Mouse (Mus musculus): ENCODE measurements around the gene Pcsk1.

Pcsk1 gene

GRCm38 (mm10) chr13:75089721-75090410 lies at the start of gene Pcsk1:
Gene Pcsk1 (plus strand): TSS chr13:75089826.
- peak; percentile 18 for DNase-seq

DNA sequence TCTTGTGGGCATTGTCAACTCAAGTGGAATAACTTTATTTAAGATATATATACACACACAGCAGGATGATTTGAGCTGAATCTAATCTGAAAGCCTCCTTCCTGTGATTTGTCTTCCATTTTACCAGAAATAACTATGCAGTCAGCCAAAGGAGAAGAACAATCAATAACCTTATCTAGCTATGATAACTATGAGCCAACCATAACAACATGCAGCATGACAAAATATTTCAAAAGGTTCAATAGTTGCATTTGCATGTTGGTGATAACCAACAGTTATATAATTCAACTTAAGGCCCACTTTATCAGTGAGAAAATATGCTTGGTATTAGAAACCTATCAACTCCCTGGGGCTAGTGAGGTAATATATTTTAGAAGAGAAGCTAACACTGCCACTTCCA lies 30.8 kb upstream of the Pcsk1 start:
- no peak for DNase-seq

DNA sequence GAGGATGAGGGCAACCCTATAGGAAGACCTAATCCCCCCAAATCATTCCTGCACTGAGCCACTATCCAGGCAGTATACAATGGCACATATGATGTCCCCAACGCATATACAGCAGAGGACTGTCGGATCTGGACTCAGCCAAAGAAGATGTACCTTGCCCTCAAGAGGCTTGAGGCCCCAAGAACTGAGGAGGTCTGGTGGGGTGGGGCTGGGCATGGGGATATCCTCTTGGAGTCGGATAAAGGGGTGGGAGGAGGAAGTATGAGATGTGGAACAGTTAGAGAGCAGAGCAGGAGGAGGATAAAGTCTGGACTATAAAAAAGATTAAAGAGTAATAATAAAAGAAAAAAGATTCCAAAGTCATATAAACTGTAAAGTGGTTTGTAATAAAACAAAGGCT lies 25.7 kb upstream of the Pcsk1 start:
- no peak for DNase-seq

GRCm38 (mm10) chr13:75088597-75088996 lies 1.0 kb upstream of the Pcsk1 start:
- DNase-seq = no peak

DNA sequence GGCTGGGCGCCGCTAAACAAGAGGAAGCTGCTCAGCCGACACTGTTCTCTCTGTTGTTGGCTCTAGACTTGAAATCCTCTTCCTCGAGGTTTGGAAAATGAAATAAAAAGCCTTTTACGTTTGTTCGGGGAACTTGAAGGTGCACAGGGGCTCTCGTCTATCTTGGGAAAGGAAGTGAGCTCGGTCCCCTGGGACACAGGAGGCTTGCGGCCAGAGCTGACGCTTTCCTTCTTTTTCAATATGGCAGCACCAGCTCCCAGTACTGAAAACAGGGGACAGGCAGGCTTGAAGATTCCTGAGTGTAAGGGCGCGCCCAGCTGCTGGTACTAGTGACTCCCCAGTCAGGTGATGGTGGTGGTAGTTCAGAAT lies 769 bp downstream of the Pcsk1 start:
- peak; percentile 16 for DNase-seq

DNA sequence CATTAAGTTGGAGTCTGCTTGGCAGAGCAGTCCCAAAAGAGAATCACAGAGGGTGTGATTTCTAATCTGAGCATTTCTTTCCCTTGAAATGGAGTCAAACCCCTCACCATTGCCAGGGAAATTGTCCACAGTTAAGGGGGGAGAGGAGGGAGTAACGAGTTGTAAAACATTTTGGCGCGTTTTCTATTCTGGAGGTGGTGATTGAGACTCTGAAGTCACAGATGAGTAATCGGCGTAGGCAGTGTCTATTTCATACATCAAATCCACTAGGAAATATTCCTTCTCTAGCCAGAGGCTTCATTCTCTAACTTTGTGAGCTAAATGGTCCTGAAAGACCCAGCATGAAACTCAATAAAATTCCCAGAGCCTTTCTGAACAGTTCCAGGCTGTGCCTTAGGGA lies 1.4 kb downstream of the Pcsk1 start:
- DNase-seq = no peak

DNA sequence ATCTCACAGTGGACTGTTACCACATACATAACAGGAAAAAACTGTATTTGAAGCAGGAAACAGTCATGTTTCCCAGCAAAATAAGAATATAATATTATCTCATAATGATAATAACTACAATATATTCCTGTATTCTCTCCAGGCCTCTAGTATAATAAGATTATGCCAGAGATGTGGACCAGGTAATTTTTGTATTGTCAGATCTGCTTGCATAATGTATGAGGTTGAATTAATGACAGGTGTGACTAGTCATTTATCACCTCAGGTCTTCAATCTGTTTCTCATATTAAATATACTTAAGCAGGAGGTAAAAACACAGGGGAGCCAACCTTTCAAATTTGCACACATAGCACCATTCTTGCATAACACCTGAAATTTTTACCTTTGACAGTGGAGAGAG lies 5.9 kb downstream of the Pcsk1 start:
- DNase-seq = no peak

- DNase-seq = no peak
Measured at GRCm38 (mm10) chr13:75113114-75113513, 23.5 kb downstream of the Pcsk1 start.

DNA sequence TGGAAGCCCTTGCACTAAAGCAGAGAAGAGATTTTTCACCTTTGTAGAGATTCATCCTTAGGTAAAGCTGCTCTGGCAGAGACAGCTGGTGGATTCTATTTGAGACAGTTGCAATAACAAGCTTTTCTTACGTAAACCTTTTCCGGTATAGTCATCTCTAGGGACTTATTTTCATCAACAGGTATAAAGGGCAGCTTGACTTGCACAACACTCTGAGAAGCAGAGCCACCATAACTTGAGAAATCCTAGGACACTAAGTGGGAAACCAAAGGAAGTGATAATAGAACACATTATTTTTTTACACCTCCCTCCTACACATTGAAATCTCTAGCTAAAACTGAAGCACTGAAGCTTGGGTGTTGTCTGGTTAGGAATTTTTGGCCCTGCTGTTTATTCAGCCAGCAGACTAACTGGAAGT lies 24.4 kb downstream of the Pcsk1 start:
- no peak for DNase-seq

DNA sequence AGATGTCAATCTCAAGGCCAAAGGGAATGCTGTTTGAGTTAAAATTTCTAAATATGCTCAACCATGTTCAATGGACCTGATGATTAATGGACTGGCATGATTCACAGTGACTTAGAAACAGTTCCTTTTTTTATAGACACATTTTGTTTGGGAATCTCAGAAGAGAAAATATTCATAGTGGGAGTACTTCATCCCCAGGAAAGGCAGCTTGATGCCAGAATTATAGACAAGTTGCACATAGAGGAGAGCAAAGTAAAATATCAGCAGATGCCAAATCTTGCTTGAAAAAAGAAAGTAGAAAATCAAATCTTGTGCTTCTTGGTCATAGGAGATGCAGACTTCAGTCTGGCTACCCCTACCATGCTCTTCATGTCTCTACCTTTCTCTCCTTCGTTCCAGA lies 25.2 kb downstream of the Pcsk1 start:
- DNase-seq = no peak

DNA sequence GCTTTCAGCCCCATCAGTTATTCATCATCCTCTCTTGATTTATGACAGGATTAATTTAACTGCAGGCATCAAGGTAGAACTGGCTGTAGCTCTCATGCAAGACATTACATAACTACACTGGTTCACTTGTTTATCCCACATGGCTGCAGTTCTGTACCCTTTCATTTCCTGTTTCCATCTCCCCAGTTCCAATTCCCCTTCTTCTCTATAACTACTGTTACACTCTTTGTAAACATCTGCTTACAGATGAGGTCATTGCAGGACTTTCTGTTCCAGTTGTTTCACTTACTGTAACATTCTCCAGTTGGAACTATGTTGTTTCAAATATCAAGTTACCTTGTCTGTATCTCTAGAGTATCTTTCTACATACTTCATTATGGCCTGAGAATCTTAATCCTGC lies 46.2 kb downstream of the Pcsk1 start:
- no peak for DNase-seq

- DNase-seq = no peak
Measured at GRCm38 (mm10) chr13:75160661-75161060, 71.0 kb downstream of the Pcsk1 start.

DNA sequence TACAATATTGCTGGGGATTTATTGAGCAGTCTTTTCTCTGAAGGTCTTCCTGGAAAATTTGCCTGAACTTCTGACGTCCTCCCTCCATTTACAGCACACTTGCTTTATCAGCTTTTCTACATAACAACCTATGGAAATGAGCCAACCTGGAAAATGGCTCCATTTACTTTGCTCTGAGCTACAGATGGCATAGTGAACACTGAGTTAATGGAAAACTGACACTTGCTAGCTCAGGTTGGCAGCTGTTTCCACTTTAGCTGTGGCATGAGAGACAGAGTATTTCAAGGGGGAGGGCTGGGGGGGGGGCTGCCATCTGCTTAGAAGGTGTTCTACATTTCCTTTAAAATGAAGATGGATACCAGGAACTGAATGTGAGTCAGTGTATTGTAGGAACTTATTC lies 73.8 kb downstream of the Pcsk1 start:
- no peak for DNase-seq
